Mouse (Mus musculus): Measurements from ENCODE around the gene Syndig1.

Syndig1 gene

GRCm38 (mm10) chr2:149980419-149980818 lies 151.4 kb downstream of the Syndig1 start:
- DNase-seq (ENCODE audit: low read depth, low spot score) = no peak

GRCm38 (mm10) chr2:149982466-149982865 lies 153.5 kb downstream of the Syndig1 start:
- DNase-seq (ENCODE audit: low read depth, low spot score) = no peak

GRCm38 (mm10) chr2:149983107-149983506 lies 154.1 kb downstream of the Syndig1 start:
- no peak for DNase-seq (ENCODE audit: low read depth, low spot score)

- DNase-seq (ENCODE audit: low read depth, low spot score) = no peak
These were observed 158.6 kb downstream of the Syndig1 start for GRCm38 (mm10) chr2:149987610-149988009.

GRCm38 (mm10) chr2:149991506-149991905 lies 162.5 kb downstream of the Syndig1 start:
- no peak for DNase-seq (ENCODE audit: low read depth, low spot score)

GRCm38 (mm10) chr2:149992921-149993320 lies 163.9 kb downstream of the Syndig1 start:
- no peak for DNase-seq (ENCODE audit: low read depth, low spot score)

GRCm38 (mm10) chr2:149996382-149996964 lies 167.5 kb downstream of the Syndig1 start:
- DNase-seq (ENCODE audit: low read depth, low spot score) = no peak

GRCm38 (mm10) chr2:149997657-149998056 lies 168.6 kb downstream of the Syndig1 start:
- no peak for DNase-seq (ENCODE audit: low read depth, low spot score)

- DNase-seq (ENCODE audit: low read depth, low spot score) = no peak
These were observed 169.5 kb downstream of the Syndig1 start for GRCm38 (mm10) chr2:149998373-149999108.

- no peak for DNase-seq (ENCODE audit: low read depth, low spot score)
These were observed 171.6 kb downstream of the Syndig1 start for GRCm38 (mm10) chr2:150000564-150000963.

- no peak for DNase-seq (ENCODE audit: low read depth, low spot score)
These were observed 174.5 kb downstream of the Syndig1 start for GRCm38 (mm10) chr2:150003499-150003898.

- no peak for DNase-seq (ENCODE audit: low read depth, low spot score)
These were observed 183.9 kb downstream of the Syndig1 start for GRCm38 (mm10) chr2:150012787-150013346.

- no peak for DNase-seq (ENCODE audit: low read depth, low spot score)
These were observed 184.8 kb downstream of the Syndig1 start for GRCm38 (mm10) chr2:150013785-150014184.

GRCm38 (mm10) chr2:150016303-150016702 lies 187.3 kb downstream of the Syndig1 start:
- DNase-seq (ENCODE audit: low read depth, low spot score) = no peak

GRCm38 (mm10) chr2:150020706-150021105 lies 191.7 kb downstream of the Syndig1 start:
- DNase-seq (ENCODE audit: low read depth, low spot score) = no peak

GRCm38 (mm10) chr2:150023873-150024339 lies 194.9 kb downstream of the Syndig1 start:
- peak; percentile 11 for DNase-seq (ENCODE audit: low read depth, low spot score)

GRCm38 (mm10) chr2:150043531-150043930 lies 214.5 kb downstream of the Syndig1 start:
- no peak for DNase-seq (ENCODE audit: low read depth, low spot score)

Data from embryo, embryonic 11.5 days (tissue).